Mouse (Mus musculus): ENCODE data around the gene Bub1b.
"Not testable (repeated sequence)": the region's sequence is repeated elsewhere in the genome, so short reads cannot be mapped to it uniquely, and the experiment has no call there.

Bub1b gene

GRCm38 (mm10) chr2:118606976-118607375 is 9.0 kb downstream of the Bub1b start:
- DNase-seq (ENCODE audit: extremely low read depth, low read depth, low spot score) = no peak

GRCm38 (mm10) chr2:118618013-118618412 is 20.0 kb downstream of the Bub1b start:
- no peak for DNase-seq (ENCODE audit: extremely low read depth, low read depth, low spot score)

- DNase-seq (ENCODE audit: extremely low read depth, low read depth, low spot score) = no peak
These were observed 22.1 kb downstream of the Bub1b start for GRCm38 (mm10) chr2:118620101-118620500.

DNA sequence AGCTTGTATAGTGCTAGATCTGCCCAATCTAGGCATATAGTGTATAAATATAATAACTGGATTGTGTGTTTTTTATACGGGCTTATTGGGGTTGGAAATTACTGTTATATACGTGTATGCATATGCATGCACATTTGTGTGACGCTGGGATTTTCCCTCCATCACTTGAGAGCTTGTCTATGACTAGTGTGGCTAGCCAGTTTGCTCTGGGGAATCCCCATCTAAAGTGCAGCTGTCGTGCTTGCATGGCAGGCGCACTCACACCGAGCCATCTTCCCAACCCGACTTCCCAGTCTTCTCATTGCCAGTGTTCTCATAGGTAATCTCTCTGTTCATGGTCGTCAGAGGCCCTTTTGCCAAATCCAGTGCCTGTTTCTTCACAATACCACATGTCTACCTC is 22.6 kb downstream of the Bub1b start:
- no peak for DNase-seq (ENCODE audit: extremely low read depth, low read depth, low spot score)

DNA sequence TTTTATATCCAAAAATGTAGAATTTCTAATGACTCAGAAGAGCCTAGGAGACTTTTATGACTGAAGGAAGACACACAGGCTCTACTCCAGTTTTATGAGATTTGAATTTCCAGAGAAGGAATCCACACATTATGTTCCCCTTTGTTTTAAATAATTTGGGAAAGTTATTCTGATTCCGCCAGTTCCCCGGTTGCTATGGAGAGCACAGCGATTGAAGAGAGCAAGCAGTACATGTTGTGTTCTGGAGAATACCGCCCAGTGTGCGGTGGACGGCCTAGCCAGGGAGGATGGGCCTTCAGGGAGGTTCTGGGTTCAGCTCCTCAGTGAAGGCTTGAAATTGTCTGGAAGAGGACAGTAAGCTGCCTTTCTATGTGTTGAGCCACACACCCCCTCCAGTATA is 31.3 kb downstream of the Bub1b start:
- DNase-seq (ENCODE audit: extremely low read depth, low read depth, low spot score) = no peak

DNA sequence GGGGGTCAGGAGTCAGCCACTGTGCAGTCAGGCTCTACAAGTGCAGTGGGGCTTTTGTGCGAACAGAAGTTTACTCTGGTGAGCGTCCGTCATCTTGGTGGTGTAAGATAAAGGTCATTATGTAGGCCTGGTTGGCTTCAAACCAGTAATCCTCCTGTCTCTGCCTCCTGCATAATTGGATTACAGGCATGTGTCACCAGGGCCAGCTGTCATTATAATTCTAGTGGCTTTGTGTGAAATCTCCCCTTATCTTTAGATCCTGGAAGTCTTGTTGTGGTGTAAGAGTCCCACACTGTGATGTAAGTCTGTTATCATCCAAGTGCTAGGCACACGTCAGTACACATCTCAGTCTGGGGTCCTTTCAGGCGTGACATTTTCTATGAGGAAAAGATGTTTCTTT is 35.4 kb downstream of the Bub1b start:
- DNase-seq (ENCODE audit: extremely low read depth, low read depth, low spot score) = no peak

DNA sequence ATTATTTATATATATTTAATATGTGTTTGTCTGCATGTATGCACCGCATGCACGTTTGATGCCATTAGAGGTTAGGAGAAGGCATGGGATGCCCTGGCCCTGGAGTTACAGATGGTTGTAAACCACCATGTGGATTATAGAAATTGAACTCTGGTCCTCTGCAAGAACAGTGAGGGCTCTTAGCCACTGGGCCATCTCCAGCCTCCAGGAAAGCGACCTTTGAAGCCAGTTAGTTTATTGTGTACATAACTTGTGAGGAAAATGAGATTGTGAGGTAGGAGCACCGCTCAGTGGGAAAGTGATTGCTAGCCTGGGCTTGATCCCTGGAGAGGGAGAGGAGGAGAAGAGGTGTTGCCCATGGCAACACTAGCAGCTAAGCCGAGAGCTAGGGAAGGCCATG is 39.2 kb downstream of the Bub1b start:
- no peak for DNase-seq (ENCODE audit: extremely low read depth, low read depth, low spot score)

- no peak for DNase-seq (ENCODE audit: extremely low read depth, low read depth, low spot score)
These were observed 40.0 kb downstream of the Bub1b start for GRCm38 (mm10) chr2:118637888-118638526.

- DNase-seq (ENCODE audit: extremely low read depth, low read depth, low spot score) = no peak
These were observed 40.7 kb downstream of the Bub1b start for GRCm38 (mm10) chr2:118638686-118639085.

DNA sequence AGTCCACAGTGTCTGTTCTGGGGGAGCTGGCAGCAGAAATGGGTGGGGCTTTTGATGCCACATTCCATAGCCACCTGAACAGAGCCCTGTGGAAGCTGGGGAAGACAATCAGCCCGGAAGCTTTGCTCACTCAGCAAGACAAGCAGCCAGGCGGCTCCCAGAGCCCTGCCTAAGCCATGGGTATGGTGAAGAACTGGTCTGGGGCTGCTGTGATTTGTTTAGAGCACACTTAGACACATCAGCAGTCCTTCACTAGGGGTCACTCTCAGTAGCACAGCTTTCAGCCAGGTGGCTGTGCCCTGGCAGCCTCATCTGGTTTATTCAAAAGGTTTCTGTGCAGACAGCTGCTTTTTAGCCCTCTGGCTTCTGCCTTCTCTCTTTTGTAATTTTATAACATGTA is 43.1 kb downstream of the Bub1b start:
- DNase-seq (ENCODE audit: extremely low read depth, low read depth, low spot score) = no peak

GRCm38 (mm10) chr2:118642431-118642830 is 44.4 kb downstream of the Bub1b start:
- no peak for DNase-seq (ENCODE audit: extremely low read depth, low read depth, low spot score)

- no peak for DNase-seq (ENCODE audit: extremely low read depth, low read depth, low spot score)
These were observed 44.9 kb downstream of the Bub1b start for GRCm38 (mm10) chr2:118642942-118643341.

DNA sequence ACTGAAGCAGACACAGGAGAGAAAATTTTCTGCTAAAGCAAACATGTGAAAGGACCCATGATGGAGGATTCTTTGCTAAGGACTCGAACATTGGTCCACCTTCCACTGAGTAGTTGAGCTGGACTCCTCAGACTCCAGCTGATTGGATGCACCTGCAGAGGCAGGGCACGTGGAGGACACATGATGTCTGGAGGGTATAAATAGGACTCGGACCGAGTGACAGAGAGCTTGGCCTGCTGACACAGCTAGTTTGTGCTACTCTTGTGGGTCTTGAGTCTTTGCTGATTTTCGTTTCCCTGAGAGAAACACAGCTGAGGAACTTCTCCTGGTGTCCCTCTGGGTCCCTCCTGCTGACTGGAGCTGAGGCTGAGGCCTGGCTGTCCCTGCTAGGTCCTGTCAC is 48.7 kb downstream of the Bub1b start:
- no peak for DNase-seq (ENCODE audit: extremely low read depth, low read depth, low spot score)

GRCm38 (mm10) chr2:118650697-118651096 is 52.7 kb downstream of the Bub1b start:
- not testable (repeated sequence) for DNase-seq (ENCODE audit: extremely low read depth, low read depth, low spot score)

- no peak for DNase-seq (ENCODE audit: extremely low read depth, low read depth, low spot score)
These were observed 58.8 kb downstream of the Bub1b start for GRCm38 (mm10) chr2:118656688-118657281.

GRCm38 (mm10) chr2:118658457-118658856 is 60.4 kb downstream of the Bub1b start:
- no peak for DNase-seq (ENCODE audit: extremely low read depth, low read depth, low spot score)

DNA sequence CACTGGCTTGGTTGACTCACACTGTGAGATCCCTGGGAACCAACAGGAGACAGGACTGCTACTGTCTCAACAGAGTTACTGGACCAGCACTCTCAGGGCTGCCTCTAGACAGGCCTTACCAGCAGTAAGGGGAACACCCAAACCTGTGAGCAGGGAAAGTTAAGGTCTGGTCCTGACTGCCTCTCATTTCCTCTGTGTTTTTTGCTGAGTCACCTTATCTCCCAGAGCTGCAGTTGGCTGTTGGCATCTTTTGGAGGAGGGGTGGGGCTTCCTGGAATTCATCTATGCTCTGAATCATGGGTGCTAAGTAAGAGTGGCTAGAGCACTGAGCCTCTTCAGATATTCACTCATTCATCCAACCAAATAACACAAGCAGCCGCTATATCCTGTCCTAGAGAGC is 61.1 kb downstream of the Bub1b start:
- DNase-seq (ENCODE audit: extremely low read depth, low read depth, low spot score) = no peak

GRCm38 (mm10) chr2:118659493-118659892 is 61.5 kb downstream of the Bub1b start:
- no peak for DNase-seq (ENCODE audit: extremely low read depth, low read depth, low spot score)

DNA sequence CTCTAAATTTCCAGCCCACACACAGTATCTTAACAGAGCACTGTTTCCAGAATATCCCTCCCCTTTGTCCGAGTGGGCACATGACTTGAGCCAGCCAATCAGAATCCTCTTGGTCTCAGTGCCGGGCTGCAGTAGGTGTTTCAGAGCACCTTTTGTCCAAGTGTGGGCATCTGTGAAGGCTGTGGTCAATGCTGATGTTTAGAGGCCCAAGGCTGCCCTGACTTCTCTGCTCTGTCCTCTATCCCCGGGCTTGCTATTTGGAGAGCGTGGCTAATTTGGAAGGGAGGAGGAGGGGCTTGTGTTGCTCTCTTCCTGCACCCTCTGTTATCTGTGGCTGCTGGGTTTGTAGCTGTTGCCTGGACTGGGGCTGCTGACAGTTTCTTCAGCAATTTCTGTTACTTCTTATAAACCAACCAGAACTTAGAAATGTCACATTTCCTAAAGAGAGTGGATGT is 62.0 kb downstream of the Bub1b start:
- no peak for DNase-seq (ENCODE audit: extremely low read depth, low read depth, low spot score)

DNA sequence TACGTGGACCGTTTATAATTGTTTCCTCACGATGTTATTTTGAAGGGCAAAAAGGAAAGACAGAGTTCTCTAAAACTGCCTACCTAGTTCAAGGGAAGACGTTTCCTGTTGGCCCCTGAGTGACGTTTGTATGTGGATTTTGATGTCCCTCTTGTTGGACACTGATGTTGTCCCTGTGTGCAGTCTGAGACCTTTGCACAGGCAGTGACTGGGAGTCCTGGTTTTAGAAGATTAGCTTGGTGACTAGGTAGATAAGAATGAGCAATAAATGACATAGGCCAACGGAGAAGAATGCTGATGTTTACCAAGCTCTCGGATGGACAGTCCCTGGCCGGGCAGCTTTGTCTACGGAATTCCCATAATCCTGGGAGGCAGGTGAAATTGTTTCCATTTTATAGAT is 63.9 kb downstream of the Bub1b start:
- no peak for DNase-seq (ENCODE audit: extremely low read depth, low read depth, low spot score)

DNA sequence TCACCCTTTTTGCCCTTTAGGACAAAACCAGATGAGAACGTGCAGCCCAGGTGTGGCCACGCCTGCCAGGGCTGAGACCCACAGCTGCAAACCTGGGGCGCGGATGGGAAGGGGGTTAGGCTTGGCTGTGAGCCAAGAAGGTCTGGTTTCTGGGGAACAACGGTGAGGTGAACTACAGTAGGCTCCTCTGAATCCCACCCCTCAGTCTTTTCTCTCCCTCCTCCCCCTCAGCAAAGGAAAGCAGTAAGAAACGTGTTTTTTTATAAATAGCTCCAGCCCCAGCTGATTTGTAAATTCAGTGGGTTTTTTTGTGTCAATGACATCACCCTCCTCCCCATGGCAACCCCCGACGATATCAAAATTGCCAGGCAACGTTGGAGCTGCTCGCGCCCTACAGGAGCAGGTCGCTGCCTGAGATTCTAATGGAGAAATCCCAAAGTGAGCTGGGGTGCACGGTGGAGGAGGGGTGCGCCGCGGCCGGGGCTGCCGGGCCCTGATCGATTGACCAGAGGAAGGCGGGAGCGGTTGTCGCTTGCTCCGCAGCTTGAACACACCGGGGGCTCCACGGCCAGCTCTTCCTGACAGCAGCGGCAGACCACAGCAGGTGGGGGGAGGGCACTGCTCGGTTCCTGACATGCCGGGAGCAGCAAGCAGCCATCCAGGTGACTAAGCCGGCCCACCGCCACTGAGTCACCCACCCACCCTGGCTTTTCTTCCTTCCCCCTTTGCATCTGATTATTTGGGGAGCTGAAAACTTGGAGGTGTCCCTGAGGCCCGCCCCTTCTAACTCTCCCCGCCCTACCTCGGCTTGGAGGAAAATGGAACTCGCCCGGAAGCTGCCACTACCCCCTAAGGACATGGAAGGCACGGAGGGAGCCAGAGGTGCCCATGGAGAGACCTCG is 65.1 kb downstream of the Bub1b start, which contains the start of gene Pak6:
Pak6 (plus strand) TSS at position 402 of the 902 bp plus-strand sequence.
- DNase-seq (ENCODE audit: extremely low read depth, low read depth, low spot score) = no peak

Measured in fat pad, adult 2 months (tissue).